Mouse (Mus musculus): Measurements from ENCODE around the gene Pspn.

The Pspn gene

DNA sequence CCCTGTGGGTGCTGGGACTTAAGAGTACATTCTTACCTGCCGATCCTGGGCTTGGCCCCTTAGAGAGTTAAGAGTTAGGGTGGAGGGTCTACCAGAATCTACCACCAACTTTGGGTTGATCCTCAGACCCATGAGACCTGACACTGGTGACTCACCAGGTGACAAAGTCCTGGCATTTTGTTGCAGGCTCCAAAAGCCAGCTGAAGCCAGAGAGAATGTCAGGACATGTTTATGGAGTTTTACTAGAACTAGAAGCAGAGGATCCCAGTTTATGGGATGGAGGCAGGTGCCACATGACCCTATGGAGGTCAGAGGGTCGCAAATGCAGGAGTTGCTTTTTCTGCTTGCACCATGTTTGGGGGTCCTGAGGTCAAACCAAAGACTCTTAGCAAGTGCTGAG is 3.3 kb downstream of the Pspn start:
- DNase-seq (ENCODE audit: low spot score in 2 of 2), result no peak

GRCm38 (mm10) chr17:56995046-56995445 is 4.8 kb downstream of the Pspn start:
- no peak for DNase-seq (ENCODE audit: low spot score in 2 of 2)

- DNase-seq (ENCODE audit: low spot score in 2 of 2), result no peak
Observed at GRCm38 (mm10) chr17:56990966-56991365, 8.9 kb downstream of the Pspn start.

DNA sequence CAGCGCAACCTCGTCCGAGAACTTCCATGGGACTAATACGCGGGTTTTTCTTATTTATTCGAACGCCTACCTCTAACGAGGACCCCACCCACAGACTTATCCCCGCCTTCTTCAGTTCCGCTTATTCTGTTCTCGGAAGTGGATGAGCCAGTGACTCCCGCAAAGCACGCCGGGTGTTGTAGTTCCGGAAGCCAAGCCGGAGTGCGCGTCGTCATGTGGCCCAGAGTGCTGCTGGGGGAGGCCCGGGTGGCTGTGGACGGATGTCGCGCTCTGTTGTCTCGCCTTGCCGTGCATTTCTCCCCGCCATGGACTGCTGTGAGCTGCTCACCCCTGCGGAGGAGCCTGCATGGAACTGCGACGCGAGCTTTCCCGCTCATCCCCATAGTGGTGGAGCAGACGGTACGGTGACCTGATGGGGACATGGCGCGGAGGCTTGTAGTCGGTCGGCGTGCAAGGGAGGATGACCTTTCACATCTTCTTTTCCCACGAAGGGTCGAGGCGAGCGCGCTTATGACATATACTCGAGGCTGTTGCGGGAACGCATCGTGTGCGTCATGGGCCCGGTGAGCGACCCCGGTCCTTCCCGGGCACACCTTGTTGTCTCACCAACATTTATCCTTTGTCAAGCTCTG is 9.6 kb downstream of the Pspn start, which contains the start of gene Clpp:
Gene Clpp (plus strand): TSS at position 191 of the 632 bp plus-strand sequence.
- peak; percentile 91 to 95 for DNase-seq (ENCODE audit: low spot score in 2 of 2)

DNA sequence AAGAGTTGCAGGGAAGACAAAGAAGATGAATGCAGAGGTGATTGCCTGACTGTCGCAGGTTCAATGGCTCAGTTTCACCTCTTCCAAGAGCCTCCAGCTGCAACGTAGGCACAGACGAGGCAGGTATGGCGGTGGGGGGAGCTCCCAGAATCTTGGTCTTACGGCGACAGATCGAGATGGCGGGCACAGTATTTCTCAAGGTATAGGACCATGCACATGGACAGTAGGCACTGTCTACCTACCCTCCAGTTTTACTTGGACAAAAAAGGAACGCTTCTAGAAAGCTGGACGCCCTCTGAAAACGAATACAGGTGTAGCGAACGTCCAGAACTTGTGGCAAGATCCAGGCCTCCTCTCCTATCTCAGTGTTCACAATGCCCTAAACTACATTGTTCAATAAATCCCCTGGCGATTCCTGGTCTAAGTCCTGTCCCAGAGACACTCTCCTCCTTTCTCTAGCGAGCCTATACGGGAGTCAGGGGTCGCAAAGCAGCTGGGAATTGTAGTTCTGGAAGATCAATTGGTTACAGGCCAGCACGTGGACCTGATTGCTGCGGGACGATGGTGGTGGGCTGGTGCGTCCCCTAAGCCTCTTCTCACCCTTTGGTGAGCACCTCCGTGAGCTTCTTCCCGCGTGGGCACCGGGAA is 10.2 kb downstream of the Pspn start:
- no peak for DNase-seq (ENCODE audit: low spot score in 2 of 2)

- no peak for DNase-seq (ENCODE audit: low spot score in 2 of 2)
Observed at GRCm38 (mm10) chr17:56988921-56989430, 10.8 kb downstream of the Pspn start.

DNA sequence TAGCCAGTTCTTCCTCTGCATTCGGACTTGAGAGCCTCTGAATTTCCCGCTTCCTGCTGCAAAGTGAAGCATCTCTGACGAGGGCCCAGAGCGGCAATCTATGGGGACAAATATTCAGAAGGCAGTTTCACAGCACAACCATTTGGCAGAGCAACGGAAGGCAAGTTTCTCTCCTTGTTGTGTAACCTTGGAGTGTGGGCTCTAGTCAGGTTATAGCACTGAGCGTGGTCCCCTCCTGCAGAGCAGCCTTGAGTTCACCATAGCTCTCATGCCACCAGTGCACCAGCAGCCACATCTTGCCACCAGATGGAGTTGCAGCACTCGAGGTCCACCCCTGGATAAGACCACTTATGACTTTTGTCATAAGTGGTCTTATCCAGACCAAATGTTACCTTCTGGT is 11.4 kb downstream of the Pspn start:
- DNase-seq (ENCODE audit: low spot score in 2 of 2), result no peak

- no peak for DNase-seq (ENCODE audit: low spot score in 2 of 2)
Observed at GRCm38 (mm10) chr17:56986105-56986805, 13.6 kb downstream of the Pspn start.

DNA sequence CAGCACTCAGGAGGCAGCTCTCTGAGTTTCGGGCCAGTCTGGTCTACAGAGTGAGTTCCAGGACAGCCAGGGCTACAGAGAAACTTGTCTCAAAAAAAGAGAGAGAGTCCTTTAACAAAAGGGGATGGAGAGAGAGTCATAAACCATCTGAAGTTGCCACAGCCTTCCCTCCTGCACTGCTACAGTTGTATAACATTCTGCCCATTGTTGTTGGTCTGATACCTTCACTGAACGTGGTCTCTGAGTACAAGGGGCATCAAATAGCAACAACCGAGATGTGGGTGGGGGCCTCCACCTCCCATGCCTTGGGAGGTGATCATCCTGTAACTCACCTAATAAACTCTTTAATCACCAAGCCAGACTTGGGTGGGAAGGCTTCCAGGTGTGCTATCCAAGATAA is 14.2 kb downstream of the Pspn start:
- no peak for DNase-seq (ENCODE audit: low spot score in 2 of 2)

GRCm38 (mm10) chr17:56984886-56985285 is 14.9 kb downstream of the Pspn start:
- no peak for DNase-seq (ENCODE audit: low spot score in 2 of 2)

- DNase-seq (ENCODE audit: low spot score in 2 of 2), result no peak
Observed at GRCm38 (mm10) chr17:56982013-56982412, 17.8 kb downstream of the Pspn start, which contains the start of gene Acer1. Gene Acer1 (minus strand): TSS chr17:56982126.

- no peak for DNase-seq (ENCODE audit: low spot score in 2 of 2)
Observed at GRCm38 (mm10) chr17:56981049-56981448, 18.8 kb downstream of the Pspn start.

DNA sequence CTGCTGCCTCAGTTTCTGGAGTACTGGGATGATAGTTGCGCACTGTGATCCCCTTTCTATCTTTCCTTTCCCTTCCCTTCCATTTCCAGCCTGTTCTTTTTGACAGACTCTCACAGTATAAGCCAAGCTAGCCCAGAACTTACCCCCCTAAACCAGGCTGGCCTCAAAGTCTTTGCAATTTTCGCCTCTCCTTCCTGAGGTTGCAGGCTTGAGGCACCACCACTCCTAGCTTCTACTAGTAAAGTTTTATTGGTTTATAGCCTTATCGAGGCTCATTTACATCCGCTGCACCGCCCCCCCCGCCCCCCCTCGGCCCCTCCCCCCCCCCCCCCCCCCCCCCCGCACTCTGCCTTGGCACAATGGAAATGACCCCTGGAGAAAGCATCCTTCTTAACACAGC is 20.3 kb downstream of the Pspn start:
- no peak for DNase-seq (ENCODE audit: low spot score in 2 of 2)

DNA sequence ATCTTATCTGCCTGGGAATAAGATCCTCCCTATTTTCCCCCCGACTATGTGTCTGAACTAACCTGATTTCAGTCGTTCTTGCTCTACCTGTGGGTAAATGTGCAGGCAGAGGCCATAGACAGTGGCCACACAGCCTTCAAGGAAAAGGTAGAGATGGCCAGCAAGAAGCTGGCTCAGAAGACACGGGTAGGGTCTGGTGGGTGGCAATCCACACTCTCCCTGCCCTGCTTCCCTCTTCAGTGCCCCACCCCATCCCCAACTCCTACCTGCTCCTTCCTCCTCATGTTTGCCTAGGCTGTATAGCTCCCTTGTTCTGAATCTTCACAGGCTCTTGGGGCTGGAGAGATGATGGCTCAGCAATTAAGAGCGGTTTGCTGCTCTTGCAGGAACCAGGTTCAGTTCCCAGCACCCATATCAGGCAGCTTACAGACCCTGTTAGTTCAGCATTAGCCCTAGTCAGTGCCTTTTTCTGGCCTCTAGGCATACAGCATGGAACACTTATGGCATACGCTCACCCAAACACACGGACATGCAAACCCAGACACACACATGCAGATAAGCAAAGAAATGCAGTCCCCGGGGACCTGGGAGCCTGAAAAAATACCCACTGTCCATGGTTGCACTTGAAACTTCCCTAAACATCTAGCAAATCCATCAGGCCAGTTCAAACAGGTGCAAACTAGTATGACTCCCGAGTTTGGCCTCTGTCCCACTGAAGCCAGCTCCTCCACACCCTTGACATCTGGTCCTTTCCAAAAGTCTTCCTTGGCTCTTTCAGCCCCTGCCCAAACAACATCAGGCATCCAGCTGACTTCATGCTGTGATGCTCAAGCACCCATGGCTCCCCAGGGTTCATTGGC is 23.1 kb downstream of the Pspn start:
- no peak for DNase-seq (ENCODE audit: low spot score in 2 of 2)

GRCm38 (mm10) chr17:56975391-56975790 is 24.4 kb downstream of the Pspn start:
- DNase-seq (ENCODE audit: low spot score in 2 of 2), result no peak

DNA sequence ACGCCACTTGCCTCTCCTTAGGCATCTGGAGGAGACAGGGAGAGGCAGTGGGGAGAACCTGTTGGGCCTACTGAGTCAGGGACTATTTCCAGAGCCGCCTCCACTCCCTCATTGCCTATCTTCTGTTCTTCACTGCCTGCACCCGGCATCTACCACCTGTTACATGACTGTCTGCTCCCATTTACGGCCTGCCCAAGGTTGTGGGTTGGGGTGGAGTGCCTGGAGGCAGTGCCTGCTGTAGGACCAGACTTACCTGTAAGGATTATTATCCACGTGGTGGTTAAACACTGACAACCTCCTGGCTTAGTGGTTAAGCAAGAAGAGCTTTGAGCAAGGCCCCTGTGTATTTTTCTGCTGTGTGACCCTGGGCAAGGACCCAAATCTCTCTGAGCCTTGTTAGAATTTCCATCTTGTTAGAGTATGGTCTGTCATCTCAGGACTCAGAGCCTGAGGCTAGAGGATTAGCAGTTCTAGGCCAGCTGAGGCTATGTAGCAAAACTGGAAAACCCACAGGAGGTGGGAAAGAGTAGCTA is 25.0 kb downstream of the Pspn start:
- DNase-seq (ENCODE audit: low spot score in 2 of 2), result no peak

- DNase-seq (ENCODE audit: low spot score in 2 of 2), result no peak
Observed at GRCm38 (mm10) chr17:56973956-56974707, 25.7 kb downstream of the Pspn start.

DNA sequence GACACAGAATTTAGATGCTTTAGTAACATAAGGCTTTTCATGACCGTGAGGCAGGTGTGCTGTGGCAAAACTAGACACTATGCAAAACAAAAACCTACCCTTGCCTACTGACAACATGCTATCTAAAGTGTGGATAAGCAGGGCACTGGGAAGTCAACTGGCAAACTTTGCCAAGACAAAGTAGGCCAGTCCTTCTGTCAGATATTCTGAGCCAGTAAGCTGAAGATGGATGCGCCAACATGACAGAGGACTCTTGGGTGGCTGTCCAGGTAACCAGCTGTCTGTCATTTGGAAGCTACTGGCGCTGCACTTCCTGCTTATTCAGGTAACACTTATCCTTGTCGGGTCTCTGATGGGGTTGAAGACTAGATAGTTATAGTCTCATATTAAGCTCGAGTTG is 29.7 kb downstream of the Pspn start:
- DNase-seq (ENCODE audit: low spot score in 2 of 2), result no peak

GRCm38 (mm10) chr17:56969321-56969720 is 30.5 kb downstream of the Pspn start:
- no peak for DNase-seq (ENCODE audit: low spot score in 2 of 2)

DNA sequence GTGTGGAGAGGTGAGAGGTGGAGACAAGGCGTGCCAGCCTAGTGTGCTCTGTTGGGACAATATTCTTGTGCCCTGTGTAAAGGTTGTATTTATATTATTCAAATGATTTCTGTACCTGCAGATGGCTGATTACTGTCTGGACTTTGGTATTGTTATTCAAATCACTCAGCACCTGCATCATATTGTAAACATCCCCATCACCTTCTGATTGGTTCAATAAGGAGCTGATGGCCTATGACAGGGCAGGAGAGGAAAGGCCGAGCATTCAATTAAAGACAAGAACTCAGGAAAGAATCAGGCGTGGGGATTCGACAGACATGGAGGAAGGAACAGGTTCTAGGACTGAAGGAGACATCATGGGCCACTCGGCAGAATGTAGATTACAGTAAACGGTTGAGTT is 36.2 kb downstream of the Pspn start:
- DNase-seq (ENCODE audit: low spot score in 2 of 2), result no peak
